Mouse (Mus musculus) heart, embryonic 11.5 days (tissue): ENCODE data around the gene Nuak2. TPM values are rescaled to one million over a fixed set of nuclear protein-coding genes. Genes with fewer than 3 reads are reported as not detected.

Experiments used
- ATAC-seq: fragments of 200-750 bp; cut with Nextera tagmentation; replicated peaks from 2 replicates; pipeline ENCODE4 v1.8.0; 2017; ENCODE audit warnings: moderate library complexity; ENCODE audit not compliant: insufficient number of reproducible peaks, low FRiP score, low TSS enrichment
- H3K27ac ChIP-seq: fragments of 300-500 bp; sonication (generic); 2 replicates; pipeline ENCODE4 v1.5.1; 2014; ENCODE audit warnings: mild to moderate bottlenecking, low read depth, low read length
- H3K27me3 ChIP-seq: fragments of 300-500 bp; sonication (generic); 2 replicates; pipeline ENCODE4 v1.6.1; 2014; ENCODE audit warnings: mild to moderate bottlenecking, low read length, mixed read lengths; ENCODE audit not compliant: control insufficient read depth, insufficient read depth
- H3K36me3 ChIP-seq: fragments of 300-500 bp; sonication (generic); 2 replicates; pipeline ENCODE4 v1.6.1; 2014; ENCODE audit warnings: mild to moderate bottlenecking, low read length, moderate library complexity, mixed read lengths; ENCODE audit not compliant: control insufficient read depth, insufficient read depth
- H3K4me1 ChIP-seq: fragments of 300-500 bp; sonication (generic); 2 replicates; pipeline ENCODE4 v1.6.1; 2014; ENCODE audit warnings: low read length; ENCODE audit not compliant: control insufficient read depth, insufficient read depth
- H3K4me2 ChIP-seq: fragments of 300-500 bp; sonication (generic); 2 replicates; pipeline ENCODE4 v1.6.1; 2014; ENCODE audit warnings: mild to moderate bottlenecking, moderate library complexity
- H3K4me3 ChIP-seq: fragments of 300-500 bp; sonication (generic); 2 replicates; pipeline ENCODE4 v1.5.1; 2014; ENCODE audit warnings: low read depth, low read length
- H3K9ac ChIP-seq: fragments of 300-500 bp; sonication (generic); 2 replicates; pipeline ENCODE4 v1.6.1; 2014; ENCODE audit warnings: mild to moderate bottlenecking, low read depth, low read length, moderate library complexity
- H3K9me3 ChIP-seq: fragments of 300-500 bp; sonication (generic); replicated peaks from 2 replicates; pipeline ENCODE4 v1.6.1; 2016; ENCODE audit warnings: low read length; ENCODE audit not compliant: control insufficient read depth
- WGBS: fragments of 180-500 bp; shearing (Covaris S2); extraction: QIAGEN DNeasy Blood & Tissue Kit; methylation state at CpG from one replicate; pipeline ENCODE4 v1.1.7; 2014; ENCODE audit not compliant: insufficient replicate concordance; 5-methylcytosine and 5-hydroxymethylcytosine counted together
- polyA plus RNA-seq: library from polyadenylated mRNA; unstranded; fragments of >200 nt; fragmentation: Nextera tagmentation; extraction: Ambion mirVana; gene quantifications from 2 replicates; pipeline ENCODE4 v1.2.1, GENCODE M21; 2014

Gene Nuak2
- polyA plus RNA-seq, 1 experiment from 2014 or later, result 2.6 TPM

GRCm38 (mm10) chr1:132302341-132302866 is 13.5 kb upstream of the Nuak2 start:
- Histone ChIP-seq H3K36me3 (no peaks in the 10 kb centered on the region), H3K27me3 (peaks cover 30% of the 10 kb centered on the region), H3K4me2 (no peak overlapping the region), H3K4me3 (no peak overlapping the region), H3K9ac (no peak overlapping the region), H3K9me3 (no peaks in the 10 kb centered on the region), H3K4me1 (peaks cover 12% of the 10 kb centered on the region; the same call in 1 of the 2 replicates), H3K27ac (no peak overlapping the region)
- 82% methylated on average over 9 of the region's 9 CpGs for WGBS
- ATAC-seq, result no peak

GRCm38 (mm10) chr1:132304618-132305214 is 11.2 kb upstream of the Nuak2 start:
- Histone ChIP-seq H3K9ac (no peak overlapping the region), H3K4me2 (no peak overlapping the region), H3K36me3 (no peaks in the 10 kb centered on the region), H3K4me1 (peaks cover 6% of the 10 kb centered on the region; the same call in 1 of the 2 replicates), H3K4me3 (no peak overlapping the region), H3K27me3 (peaks cover 12% of the 10 kb centered on the region), H3K9me3 (no peaks in the 10 kb centered on the region), H3K27ac (no peak overlapping the region)
- no peak for ATAC-seq
- 31% methylated on average over 9 of the region's 9 CpGs for WGBS

- Histone ChIP-seq H3K27ac (no peak overlapping the region), H3K9ac (no peak overlapping the region), H3K36me3 (no peaks in the 10 kb centered on the region), H3K27me3 (peaks cover 9% of the 10 kb centered on the region; the same call in 1 of the 2 replicates), H3K4me3 (no peak overlapping the region), H3K9me3 (no peaks in the 10 kb centered on the region), H3K4me2 (no peak overlapping the region), H3K4me1 (peaks cover 13% of the 10 kb centered on the region; the same call in 1 of the 2 replicates)
- WGBS, result 33% methylated on average over 4 of the region's 4 CpGs
- ATAC-seq, result no peak
Measured at GRCm38 (mm10) chr1:132306160-132306559, 9.8 kb upstream of the Nuak2 start.

- no peaks in the 10 kb centered on the region for H3K9me3 ChIP-seq
- H3K9ac ChIP-seq, result no peak overlapping the region
- H3K4me2 ChIP-seq, result no peak overlapping the region
- 21% methylated on average over 4 of the region's 4 CpGs for WGBS
- ATAC-seq, result no peak
- peaks cover 9% of the 10 kb centered on the region; the same call in 1 of the 2 replicates for H3K27me3 ChIP-seq
- no peak overlapping the region for H3K27ac ChIP-seq
- H3K4me3 ChIP-seq, result no peak overlapping the region
- H3K36me3 ChIP-seq, result no peaks in the 10 kb centered on the region
- H3K4me1 ChIP-seq, result peaks cover 17% of the 10 kb centered on the region
Measured at GRCm38 (mm10) chr1:132306808-132307207, 9.1 kb upstream of the Nuak2 start.

- no peaks in the 10 kb centered on the region for H3K9me3 ChIP-seq
- H3K36me3 ChIP-seq, result no peaks in the 10 kb centered on the region
- no peak overlapping the region for H3K4me3 ChIP-seq
- no peak for ATAC-seq
- H3K9ac ChIP-seq, result no peak overlapping the region
- peaks cover 6% of the 10 kb centered on the region; the same call in 1 of the 2 replicates for H3K27me3 ChIP-seq
- H3K27ac ChIP-seq, result no peak overlapping the region
- H3K4me2 ChIP-seq, result no peak overlapping the region
- 81% methylated on average over 6 of the region's 6 CpGs for WGBS
- H3K4me1 ChIP-seq, result peaks cover 28% of the 10 kb centered on the region
Measured at GRCm38 (mm10) chr1:132307962-132308361, 8.0 kb upstream of the Nuak2 start.

GRCm38 (mm10) chr1:132308674-132309073 is 7.3 kb upstream of the Nuak2 start:
- Histone ChIP-seq H3K27ac (no peak overlapping the region), H3K4me3 (no peak overlapping the region), H3K9ac (no peak overlapping the region), H3K36me3 (no peaks in the 10 kb centered on the region), H3K4me1 (peaks cover 28% of the 10 kb centered on the region), H3K9me3 (no peaks in the 10 kb centered on the region), H3K27me3 (peaks cover 6% of the 10 kb centered on the region; the same call in 1 of the 2 replicates), H3K4me2 (no peak overlapping the region)
- no peak for ATAC-seq
- 73% methylated on average over 7 of the region's 7 CpGs for WGBS

- Histone ChIP-seq H3K4me3 (no peak overlapping the region), H3K36me3 (no peaks in the 10 kb centered on the region), H3K4me2 (no peak overlapping the region), H3K4me1 (peaks cover 22% of the 10 kb centered on the region), H3K27me3 (peaks cover 8% of the 10 kb centered on the region; the same call in 1 of the 2 replicates), H3K9ac (no peak overlapping the region), H3K9me3 (no peaks in the 10 kb centered on the region), H3K27ac (no peak overlapping the region; the same call in 1 of the 2 replicates)
- no peak for ATAC-seq
- whole genome bisulfite sequencing, result 41% methylated on average over 7 of the region's 7 CpGs
Measured at GRCm38 (mm10) chr1:132310754-132311153, 5.2 kb upstream of the Nuak2 start.

GRCm38 (mm10) chr1:132311174-132311859 is 4.6 kb upstream of the Nuak2 start:
- H3K36me3 ChIP-seq, result no peaks in the 10 kb centered on the region
- H3K4me2 ChIP-seq, result peak overlapping the region; percentile 31
- H3K27me3 ChIP-seq, result peaks cover 10% of the 10 kb centered on the region; the same call in 1 of the 2 replicates
- no peak overlapping the region for H3K9ac ChIP-seq
- H3K9me3 ChIP-seq, result no peaks in the 10 kb centered on the region
- ATAC-seq, result 0 out of 2 replicates have a peak, but pooled peaks have one; percentile 36
- 32% methylated on average over 10 of the region's 10 CpGs for WGBS
- peak overlapping the region; percentile 66 for H3K27ac ChIP-seq
- peaks cover 26% of the 10 kb centered on the region for H3K4me1 ChIP-seq
- H3K4me3 ChIP-seq, result no peak overlapping the region
